Mouse (Mus musculus) adrenal gland, adult 8-10 months (tissue): ENCODE measurements around the gene Dohh. TPM values are rescaled to one million over a fixed set of nuclear protein-coding genes. Genes with fewer than 3 reads are reported as not detected.

ENCODE experiments used
- DNase-seq: peaks from one replicate; pipeline ENCODE4 v3.0.0; 2022
- microRNA-seq, 2 experiments: library from miRNA; unstranded; fragments of <30 nt; microRNA quantifications; one replicate each; pipeline ENCODE4 v1.2.0; 2022
- total RNA-seq, 4 experiments: library from RNA; stranded (reverse); gene quantifications; 2 replicates each; pipeline ENCODE4 v1.2.4; 2022

Gene Dohh
- total RNA-seq, 4 experiments from 2014 or later = 49.8 to 60.2 (median 55.0) TPM

GRCm38 (mm10) chr10:81430831-81431525 lies 46.8 kb downstream of the Dohh start:
- DNase-seq = peak; percentile 63

- DNase-seq = peak; percentile 44
Observed at GRCm38 (mm10) chr10:81431526-81432168, 47.4 kb downstream of the Dohh start.

GRCm38 (mm10) chr10:81432169-81432867 lies 48.1 kb downstream of the Dohh start:
- DNase-seq = peak; percentile 46

- peak; percentile 93 for DNase-seq
Observed at GRCm38 (mm10) chr10:81432868-81433262, 48.6 kb downstream of the Dohh start.

- DNase-seq = no peak
Observed at GRCm38 (mm10) chr10:81433541-81434289, 49.5 kb downstream of the Dohh start.

GRCm38 (mm10) chr10:81434361-81435263 lies 50.4 kb downstream of the Dohh start:
- no peak for DNase-seq

- DNase-seq = peak; percentile 69
Observed at GRCm38 (mm10) chr10:81435436-81435835, 51.2 kb downstream of the Dohh start.

Small RNAs within 50 kb of the gene (microRNA-seq; reads per million reads assigned to microRNA genes)
- gene Mir1191b (0.18 to 0.34 reads per million in 2 experiments), gene Mir6913 (0 to 0.17 reads per million in 2 experiments)

Other genes starting within 250 kb of the Dohh start
- gene Zbtb7a, start 249.2 kb upstream of the Dohh start, total RNA-seq = 10 to 100 TPM; 86.5 to 94.0 (median 92.3) TPM
- gene Pias4, start 216.5 kb upstream of the Dohh start, total RNA-seq = 10 to 100 TPM; 22.8 to 32.5 (median 30.1) TPM
- gene Eef2, start 207.8 kb upstream of the Dohh start, total RNA-seq = 1,000 to 10,000 TPM; 1,447 to 1,655 (median 1,598) TPM
- 10 to 100 TPM; 67.7 to 88.0 (median 81.8) TPM for gene Dapk3, start 201.4 kb upstream of the Dohh start, total RNA-seq
- not detected for gene 4930442H23Rik, start 200.6 kb upstream of the Dohh start, total RNA-seq
- not detected for gene Nmrk2, start 182.4 kb upstream of the Dohh start, total RNA-seq
- gene Atcay, start 153.6 kb upstream of the Dohh start, total RNA-seq = 1 to 10 TPM; 3.8 to 6.4 (median 4.4) TPM
- 10 to 100 TPM; 27.6 to 35.6 (median 30.0) TPM for gene Zfr2, start 151.3 kb upstream of the Dohh start, total RNA-seq
- 1 to 10 TPM in 3 of 4 experiments, under 1 TPM in 1; 0.67 to 2.1 (median 1.5) TPM for gene Matk, start 131.5 kb upstream of the Dohh start, total RNA-seq
- gene Mrpl54, start 117.5 kb upstream of the Dohh start, total RNA-seq = 100 to 1,000 TPM; 100 to 139 (median 113) TPM
- gene Apba3, start 117.5 kb upstream of the Dohh start, total RNA-seq = 10 to 100 TPM; 61.9 to 72.3 (median 66.4) TPM
- under 1 TPM; 0.22 to 0.81 (median 0.29) TPM for gene Tjp3, start 92.8 kb upstream of the Dohh start, total RNA-seq
- 10 to 100 TPM; 42.6 to 61.1 (median 53.3) TPM for gene Pip5k1c, start 91.5 kb upstream of the Dohh start, total RNA-seq
- 10 to 100 TPM; 37.7 to 47.5 (median 42.5) TPM for gene Cactin, start 63.3 kb upstream of the Dohh start, total RNA-seq
- gene Tbxa2r, start 55.7 kb upstream of the Dohh start, total RNA-seq = 10 to 100 TPM; 35.6 to 52.1 (median 42.0) TPM
- gene Gipc3, start 41.2 kb upstream of the Dohh start, total RNA-seq = 10 to 100 TPM in 2 of 4 experiments, 1 to 10 TPM in 2; 3.7 to 17.7 (median 9.3) TPM
- 100 to 1,000 TPM in 3 of 4 experiments, 10 to 100 TPM in 1; 94.2 to 121 (median 112) TPM for gene Hmg20b, start 33.9 kb upstream of the Dohh start, total RNA-seq
- gene Mfsd12, start 26.9 kb upstream of the Dohh start, total RNA-seq = 10 to 100 TPM; 18.3 to 25.7 (median 22.0) TPM
- gene 4930404N11Rik, start 18.6 kb upstream of the Dohh start, total RNA-seq = 1 to 10 TPM; 1.6 to 5.3 (median 2.4) TPM
- 10 to 100 TPM; 47.1 to 52.7 (median 49.9) TPM for gene Fzr1, start 5.9 kb upstream of the Dohh start, total RNA-seq
- 1 to 10 TPM in 2 of 4 experiments, under 1 TPM in 2; 0.65 to 2.9 (median 1.0) TPM for gene Gm48551, start within 50 bp of the Dohh start, total RNA-seq
- gene Gm48552, start 4.6 kb downstream of the Dohh start, total RNA-seq = 1 to 10 TPM; 2.0 to 4.2 (median 2.6) TPM
- gene Smim24, start 8.6 kb downstream of the Dohh start, total RNA-seq = 1 to 10 TPM in 2 of 4 experiments, under 1 TPM in 2; 0.78 to 2.0 (median 0.96) TPM
- 100 to 1,000 TPM; 113 to 191 (median 144) TPM for gene Nfic, start 71.2 kb downstream of the Dohh start, total RNA-seq
- 1 to 10 TPM in 3 of 4 experiments, under 1 TPM in 1; 0.17 to 2.5 (median 1.7) TPM for gene Celf5, start 98.3 kb downstream of the Dohh start, total RNA-seq
- gene Ncln, start 112.0 kb downstream of the Dohh start, total RNA-seq = 100 to 1,000 TPM; 115 to 136 (median 123) TPM
- gene S1pr4, start 115.7 kb downstream of the Dohh start, total RNA-seq = 1 to 10 TPM in 2 of 4 experiments, under 1 TPM in 2; 0.56 to 1.7 (median 0.92) TPM
- gene Gna15, start 139.8 kb downstream of the Dohh start, total RNA-seq = 1 to 10 TPM in 3 of 4 experiments, under 1 TPM in 1; 0.70 to 2.2 (median 1.6) TPM
- gene Gna11, start 160.8 kb downstream of the Dohh start, total RNA-seq = 100 to 1,000 TPM in 2 of 4 experiments, 10 to 100 TPM in 2; 90.2 to 105 (median 98.1) TPM
- gene Aes, start 175.1 kb downstream of the Dohh start, total RNA-seq = 1,000 to 10,000 TPM in 3 of 4 experiments, 100 to 1,000 TPM in 1; 989 to 1,424 (median 1,166) TPM
- 100 to 1,000 TPM in 2 of 4 experiments, 10 to 100 TPM in 2; 50.6 to 211 (median 117) TPM for gene Tle2, start 190.1 kb downstream of the Dohh start, total RNA-seq
- gene Tle6, start 216.6 kb downstream of the Dohh start, total RNA-seq = 100 to 1,000 TPM in 2 of 4 experiments, 10 to 100 TPM in 2; 32.2 to 138 (median 85.6) TPM
- 1 to 10 TPM; 1.2 to 1.7 (median 1.3) TPM for gene BC025920, start 221.8 kb downstream of the Dohh start, total RNA-seq
- 10 to 100 TPM; 14.7 to 34.5 (median 26.5) TPM for gene Sirt6, start 243.4 kb downstream of the Dohh start, total RNA-seq
- 10 to 100 TPM; 24.6 to 58.2 (median 46.7) TPM for gene Ankrd24, start 244.1 kb downstream of the Dohh start, total RNA-seq